13 mouse cellular contexts compared by ENCODE assay signal in the genomic region with DNA sequence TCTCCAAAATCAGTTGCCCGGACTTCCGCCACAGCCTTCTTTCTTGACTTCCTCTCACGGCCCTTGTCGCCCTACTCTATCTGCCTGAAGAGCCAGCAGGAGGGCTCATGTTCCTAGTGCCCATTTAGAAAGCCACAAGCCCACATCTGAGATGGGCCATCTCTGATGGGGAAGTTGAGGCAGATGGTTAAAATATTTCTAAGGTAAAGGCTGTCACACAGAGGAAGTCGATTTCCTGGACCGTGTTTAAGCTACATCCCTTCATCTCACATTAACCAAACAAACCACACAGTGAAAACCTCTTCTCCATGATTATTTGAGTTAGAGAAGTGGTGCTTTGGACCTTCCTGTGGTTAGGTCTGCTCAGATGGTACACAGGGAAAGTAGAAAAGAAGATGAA. TPM values are rescaled to one million over a fixed set of nuclear protein-coding genes. Genes with fewer than 3 reads are reported as not detected.
"Had no signal": no experiment of that assay in that cellular context is flagged by ENCODE, and none has a peak within 500 bp of the region (broad histone marks: within the 10 kb centered on the region; RNA-seq: fewer than 3 reads in every experiment).

No protein-coding gene starts in this region.

- ATAC-seq: liver, postnatal 0 days; lung, postnatal 0 days; midbrain, embryonic 16.5 days had no signal

- DNase-seq: liver, postnatal 0 days; lung, adult 2 months; lung, postnatal 14 days; lung, postnatal 36 days; midbrain, embryonic 14.5 days; retina, postnatal 1 day; right cerebral cortex, adult 18-20 months; thymus, postnatal 14 days; thymus, postnatal 36 days had no signal

RNA-seq across cellular contexts. Expression of a gene that starts 28.7 kb away (rescaled TPM):
- total RNA-seq: megakaryocyte, adult 5-6 weeks; megakaryocyte-erythroid progenitor cell, adult 5-6 weeks had no signal

RNA-seq across cellular contexts. Expression of a gene that starts 58.9 kb away (rescaled TPM):
- total RNA-seq: megakaryocyte, adult 5-6 weeks had no signal
